Mouse (Mus musculus): ENCODE results near the gene Zfand6.

DNA sequence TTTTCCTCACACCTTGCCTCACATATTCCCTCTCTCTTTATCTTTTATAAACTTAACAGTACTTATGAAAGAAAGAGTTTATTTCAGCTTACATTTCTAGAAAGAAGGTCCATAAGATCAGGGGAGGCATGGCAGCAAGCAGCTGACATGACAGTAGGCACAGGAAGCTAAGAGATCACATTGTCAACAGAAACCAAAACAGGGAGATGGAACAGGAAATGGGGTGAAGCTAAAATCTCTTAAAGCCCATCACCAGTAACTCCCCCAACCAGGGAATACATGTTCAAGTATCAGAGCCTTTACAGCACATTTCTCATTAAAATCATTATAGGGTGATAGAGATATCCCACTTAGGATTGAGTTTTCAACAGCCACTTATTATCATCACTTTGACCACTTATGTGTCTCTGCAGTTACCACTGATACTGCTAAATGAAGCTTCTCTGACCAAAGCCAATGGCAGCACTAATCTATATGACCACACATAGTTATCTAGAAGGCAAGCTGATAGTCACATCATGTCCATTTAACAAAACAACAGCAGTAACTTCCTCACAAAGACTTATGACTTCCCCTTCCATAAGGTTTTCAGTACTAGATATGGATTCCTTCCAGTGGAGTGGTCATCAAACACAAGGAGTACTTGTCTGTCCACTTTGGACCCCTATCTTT is 20.7 kb upstream of the Zfand6 start:
- TF ChIP-seq CTCF (conservative IDR thresholded peaks at IDR 0.05; ENCODE audit: low read length) (no peak), NANOG (IDR thresholded peaks at IDR 0.05; ENCODE audit: borderline replicate concordance, low read length) (no peak), POU5F1 (IDR thresholded peaks at IDR 0.05; ENCODE audit: borderline replicate concordance, low read length) (no peak)
